Mouse (Mus musculus) midbrain, embryonic 11.5 days (tissue): ENCODE data around the gene Triml1. TPM values are rescaled to one million over a fixed set of nuclear protein-coding genes. Genes with fewer than 3 reads are reported as not detected.
A peak's percentile ranks its signal among the peaks of the same experiment; 100 is the strongest.

Experiments used
- ATAC-seq: fragments of 200-750 bp; cut with Nextera tagmentation; 2 replicates; pipeline ENCODE4 v1.8.0; 2017; ENCODE audit warnings: moderate TSS enrichment, moderate library complexity; ENCODE audit not compliant: low FRiP score
- DNase-seq: peaks from one replicate; pipeline ENCODE4 v3.0.0; 2015; ENCODE audit warnings: low spot score; ENCODE audit errors: missing footprints
- H3K27ac ChIP-seq: fragments of 300-500 bp; sonication (generic); 2 replicates; pipeline ENCODE4 v1.5.1; 2014; ENCODE audit warnings: low read depth, low read length
- H3K27me3 ChIP-seq: fragments of 300-500 bp; sonication (generic); 2 replicates; pipeline ENCODE4 v1.6.1; 2014; ENCODE audit warnings: mild to moderate bottlenecking, low read length, moderate library complexity, mixed read lengths; ENCODE audit not compliant: control insufficient read depth, insufficient read depth
- H3K36me3 ChIP-seq: fragments of 300-500 bp; sonication (generic); 2 replicates; pipeline ENCODE4 v1.6.1; 2014; ENCODE audit warnings: mild to moderate bottlenecking, low read length, moderate library complexity, mixed read lengths; ENCODE audit not compliant: control insufficient read depth, insufficient read depth
- H3K4me1 ChIP-seq: fragments of 300-500 bp; sonication (generic); 2 replicates; pipeline ENCODE4 v1.6.1; 2014; ENCODE audit warnings: low read length; ENCODE audit not compliant: control insufficient read depth, insufficient read depth
- H3K4me2 ChIP-seq: fragments of 300-500 bp; sonication (generic); 2 replicates; pipeline ENCODE4 v1.6.1; 2014; ENCODE audit warnings: mild to moderate bottlenecking, moderate library complexity
- H3K4me3 ChIP-seq: fragments of 300-500 bp; sonication (generic); 2 replicates; pipeline ENCODE4 v1.5.1; 2014; ENCODE audit warnings: low read depth, low read length
- H3K9ac ChIP-seq: fragments of 300-500 bp; sonication (generic); 2 replicates; pipeline ENCODE4 v1.6.1; 2014; ENCODE audit warnings: low read length
- H3K9me3 ChIP-seq: fragments of 300-500 bp; sonication (generic); 2 replicates; pipeline ENCODE4 v1.6.1; 2016; ENCODE audit warnings: low read length; ENCODE audit not compliant: control insufficient read depth
- WGBS: fragments of 180-500 bp; shearing (Covaris S2); extraction: QIAGEN DNeasy Blood & Tissue Kit; methylation state at CpG from one replicate; pipeline ENCODE4 v1.1.7; 2014; 5-methylcytosine and 5-hydroxymethylcytosine counted together
- polyA plus RNA-seq: library from polyadenylated mRNA; unstranded; fragments of >200 nt; fragmentation: Nextera tagmentation; extraction: Ambion mirVana; gene quantifications from 2 replicates; pipeline ENCODE4 v1.2.1, GENCODE M21; 2014

The Triml1 gene
- not detected in 2 replicates for polyA plus RNA-seq

DNA sequence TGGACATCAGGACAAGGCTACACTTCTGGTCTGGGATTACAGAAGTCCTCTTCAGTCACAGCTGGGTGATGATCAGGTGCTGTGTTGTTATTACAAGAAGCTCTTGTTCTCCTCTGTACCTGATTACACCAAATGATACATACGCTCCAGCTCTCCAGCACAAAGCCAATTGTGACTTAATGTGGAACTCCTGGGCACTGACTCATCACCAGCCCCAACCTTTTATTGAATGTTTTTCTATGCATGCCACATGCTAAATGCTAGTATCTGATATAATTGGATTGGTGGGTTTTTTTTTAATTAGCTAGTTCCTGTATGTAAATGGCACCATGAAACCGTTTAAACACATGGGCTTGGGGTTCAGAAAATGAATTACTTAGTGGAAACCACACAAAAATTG, at the start of gene Triml1:
Gene Triml1 (minus strand): TSS at position 101 of the 400 bp plus-strand sequence.
- no peak within 1 kb of the TSS for H3K9ac ChIP-seq
- ATAC-seq = no peak
- H3K27me3 ChIP-seq = no peaks in the 10 kb centered on the region
- H3K4me1 ChIP-seq = no peaks in the 10 kb centered on the region
- H3K4me3 ChIP-seq = no peak within 1 kb of the TSS
- 94% methylated on average over 2 of the region's 2 CpGs for WGBS
- DNase-seq = peak; percentile 35
- H3K4me2 ChIP-seq = no peak within 1 kb of the TSS
- H3K27ac ChIP-seq = no peak within 1 kb of the TSS
- H3K9me3 ChIP-seq = no peaks in the 10 kb centered on the region
- no peaks in the 10 kb centered on the region for H3K36me3 ChIP-seq

DNA sequence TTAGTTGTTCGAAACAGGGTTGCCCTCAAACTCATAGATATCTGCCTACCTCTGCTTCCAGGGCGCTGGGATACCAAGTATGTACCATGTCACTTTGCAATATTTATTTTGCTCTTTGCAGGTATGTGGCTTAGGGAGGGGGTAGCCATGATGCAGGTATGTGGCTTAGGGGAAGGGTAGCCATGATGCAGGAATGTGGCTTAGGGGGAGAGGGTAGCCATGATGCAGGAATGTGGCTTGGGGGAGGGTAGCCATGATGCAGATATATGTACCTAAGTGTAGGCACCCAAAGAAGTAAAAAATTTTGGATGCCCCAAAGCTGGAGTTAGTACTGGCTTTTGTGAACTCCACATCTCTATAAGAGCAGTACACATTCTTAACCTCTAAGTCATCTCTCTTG, 41.0 kb upstream of the Triml1 start:
- Histone ChIP-seq H3K9ac (no peak overlapping the region), H3K27ac (no peak overlapping the region), H3K4me2 (no peak overlapping the region), H3K9me3 (no peaks in the 10 kb centered on the region), H3K4me1 (no peaks in the 10 kb centered on the region), H3K4me3 (no peak overlapping the region), H3K36me3 (no peaks in the 10 kb centered on the region), H3K27me3 (no peaks in the 10 kb centered on the region)
- ATAC-seq = no peak
- WGBS = 88% methylated on average over 2 of the region's 2 CpGs
- no peak for DNase-seq

DNA sequence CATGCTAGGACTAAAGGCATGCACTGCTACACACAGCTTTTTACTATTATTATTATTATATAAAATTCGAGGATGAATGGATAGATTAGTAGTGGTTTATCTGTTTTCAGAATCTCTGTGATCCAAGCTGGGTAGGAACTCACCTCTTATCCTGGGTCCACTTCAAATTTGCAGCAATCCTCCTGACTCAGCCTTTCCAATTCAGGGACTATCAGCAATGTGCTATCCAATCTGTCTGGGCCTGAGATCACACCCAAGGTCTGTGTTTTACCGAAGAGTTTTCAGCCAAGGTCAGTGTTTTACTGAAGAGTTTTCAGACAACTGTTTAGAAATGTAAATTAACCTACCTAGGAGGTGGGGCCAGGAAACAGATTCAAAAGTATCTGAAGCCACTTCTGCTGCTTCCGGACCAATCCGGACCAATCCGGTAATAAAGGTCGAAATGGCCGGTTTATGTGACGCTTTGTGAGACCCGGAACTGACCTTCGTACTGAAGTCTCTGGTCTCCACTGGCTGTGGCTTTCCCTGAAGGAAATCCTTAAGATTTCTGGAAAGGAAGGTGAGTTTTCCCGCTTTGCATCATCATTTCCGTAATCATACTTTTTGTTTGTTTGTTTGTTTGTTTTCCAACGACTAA, 38.9 kb upstream of the Triml1 start, which contains the start of gene Triml2:
Gene Triml2 (plus strand): TSS at position 488 of the 637 bp plus-strand sequence.
- 92% methylated on average over 13 of the region's 13 CpGs for WGBS
- H3K9ac ChIP-seq = no peak within 1 kb of the TSS
- ATAC-seq = no peak
- no peaks in the 10 kb centered on the region for H3K9me3 ChIP-seq
- H3K4me1 ChIP-seq = no peaks in the 10 kb centered on the region
- no peaks in the 10 kb centered on the region for H3K36me3 ChIP-seq
- no peaks in the 10 kb centered on the region for H3K27me3 ChIP-seq
- no peak within 1 kb of the TSS for H3K4me3 ChIP-seq
- H3K4me2 ChIP-seq = no peak within 1 kb of the TSS
- no peak within 1 kb of the TSS for H3K27ac ChIP-seq
- DNase-seq = peak; percentile 66

DNA sequence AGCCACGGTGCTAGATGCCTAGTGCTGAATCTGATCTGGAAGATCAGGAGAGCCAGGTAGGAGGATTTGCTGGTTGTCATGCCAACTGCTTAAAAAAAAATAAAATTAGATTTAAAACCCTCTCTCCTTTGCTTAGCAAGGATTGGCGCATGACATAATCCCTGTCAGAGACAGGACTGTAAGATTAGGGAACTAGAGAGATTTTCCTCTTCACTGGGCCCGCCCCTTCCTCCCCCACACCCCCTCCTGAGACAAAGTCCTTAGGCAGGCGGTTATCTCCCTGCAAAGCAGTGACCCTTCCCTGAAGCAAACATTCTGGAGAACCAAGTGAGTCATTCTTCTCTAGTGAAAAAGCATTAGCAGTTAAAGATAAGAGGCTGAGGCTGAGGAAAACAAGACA, 37.9 kb upstream of the Triml1 start:
- Histone ChIP-seq H3K4me3 (no peak overlapping the region), H3K36me3 (no peaks in the 10 kb centered on the region), H3K9me3 (no peaks in the 10 kb centered on the region), H3K27ac (no peak overlapping the region), H3K4me2 (no peak overlapping the region), H3K27me3 (no peaks in the 10 kb centered on the region), H3K9ac (no peak overlapping the region), H3K4me1 (no peaks in the 10 kb centered on the region)
- DNase-seq = peak; percentile 77
- WGBS = 40% methylated on average over 4 of the region's 4 CpGs
- ATAC-seq = no peak

DNA sequence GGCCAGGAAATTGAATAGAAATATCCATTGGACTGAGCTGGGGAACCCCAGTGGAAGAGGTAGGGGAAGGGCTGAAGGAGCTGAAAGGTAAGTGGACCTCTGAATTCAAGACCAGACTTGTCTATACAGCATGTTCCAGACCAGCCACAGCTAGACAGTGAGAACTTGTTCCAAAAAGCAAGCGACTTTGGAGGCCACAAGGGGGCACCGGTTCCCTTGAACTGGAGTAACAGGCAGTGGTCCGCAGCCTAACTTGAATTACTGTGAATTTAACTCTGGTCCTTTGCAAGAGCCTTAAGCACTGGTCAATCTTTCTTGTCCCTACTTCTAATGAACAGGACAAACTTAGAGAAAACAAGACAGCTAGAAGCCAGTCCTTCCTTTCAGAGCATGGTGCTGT, 37.0 kb upstream of the Triml1 start:
- Histone ChIP-seq H3K9me3 (no peaks in the 10 kb centered on the region), H3K4me1 (no peaks in the 10 kb centered on the region), H3K36me3 (no peaks in the 10 kb centered on the region), H3K27ac (no peak overlapping the region), H3K27me3 (no peaks in the 10 kb centered on the region), H3K4me2 (no peak overlapping the region), H3K9ac (no peak overlapping the region), H3K4me3 (no peak overlapping the region)
- WGBS = 40% methylated on average over 3 of the region's 3 CpGs
- ATAC-seq (no peak), DNase-seq (peak; percentile 75)

DNA sequence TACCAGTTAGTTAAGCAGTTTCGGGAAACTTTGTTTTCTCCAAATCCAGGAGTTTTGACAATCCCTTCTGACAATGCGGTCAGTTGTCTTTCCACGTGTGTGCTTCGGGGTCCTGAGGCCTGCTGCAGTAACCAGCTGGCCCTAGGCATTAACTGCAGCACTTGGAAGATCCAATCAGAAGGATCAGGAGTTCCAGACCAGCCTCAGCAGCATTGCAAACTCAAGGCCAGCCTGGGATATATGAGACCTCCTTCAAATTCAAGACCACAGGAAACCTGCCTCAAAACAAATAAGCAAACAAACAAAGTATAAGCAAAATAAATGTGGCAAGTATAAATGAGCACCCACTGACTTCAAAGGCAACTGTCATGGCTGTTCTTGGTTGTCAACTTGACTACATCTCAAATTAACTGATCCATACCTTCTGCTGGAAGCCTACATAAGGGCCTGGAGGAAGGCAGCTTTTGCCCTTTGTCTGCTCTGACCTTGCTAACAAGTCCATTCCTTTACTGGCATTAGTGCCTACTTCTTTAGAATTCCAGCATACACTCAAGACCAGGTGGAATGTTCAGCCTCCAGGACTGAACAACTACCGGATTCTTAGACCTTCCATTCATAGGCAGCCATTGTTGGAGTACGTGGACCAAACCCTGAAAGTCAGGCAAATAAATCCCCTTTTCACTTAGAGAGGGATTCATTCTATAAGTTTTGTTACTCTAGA, 35.6 kb upstream of the Triml1 start:
- DNase-seq (peak; percentile 62), ATAC-seq (no peak)
- Histone ChIP-seq H3K27me3 (no peaks in the 10 kb centered on the region), H3K9me3 (no peaks in the 10 kb centered on the region), H3K4me2 (no peak overlapping the region), H3K4me1 (no peaks in the 10 kb centered on the region), H3K9ac (no peak overlapping the region), H3K27ac (no peak overlapping the region), H3K4me3 (no peak overlapping the region), H3K36me3 (no peaks in the 10 kb centered on the region)
- 91% methylated on average over 6 of the region's 6 CpGs for WGBS

DNA sequence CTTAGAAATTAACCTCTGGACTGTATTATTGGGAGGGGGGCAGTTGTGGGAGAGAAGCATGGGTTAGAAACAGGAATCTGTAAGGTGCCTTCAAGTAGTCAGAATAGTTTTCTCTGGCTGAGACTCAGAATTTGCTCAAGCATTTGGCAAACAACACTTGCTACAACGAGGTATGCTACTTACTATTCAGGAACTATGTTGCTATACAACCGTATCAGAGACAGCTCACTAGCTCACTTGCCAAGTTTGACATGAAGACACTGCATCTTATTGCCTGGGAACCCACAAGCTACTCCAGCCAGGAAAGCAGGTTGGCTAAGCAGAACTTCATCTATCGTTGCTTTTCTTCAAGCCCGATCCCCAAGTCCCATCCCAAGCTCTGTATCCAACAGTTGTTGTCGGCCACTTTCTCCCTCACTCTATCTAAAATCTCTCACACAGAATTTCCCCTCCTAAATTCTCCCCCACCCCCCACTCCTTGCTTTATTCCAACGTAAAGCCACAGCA, 28.0 kb upstream of the Triml1 start:
- Histone ChIP-seq H3K4me1 (no peaks in the 10 kb centered on the region), H3K9me3 (no peaks in the 10 kb centered on the region), H3K27ac (no peak overlapping the region), H3K4me3 (no peak overlapping the region), H3K36me3 (no peaks in the 10 kb centered on the region), H3K4me2 (no peak overlapping the region), H3K9ac (no peak overlapping the region), H3K27me3 (no peaks in the 10 kb centered on the region)
- WGBS = 89% methylated on average over 6 of the region's 6 CpGs
- ATAC-seq (no peak), DNase-seq (peak; percentile 73)

DNA sequence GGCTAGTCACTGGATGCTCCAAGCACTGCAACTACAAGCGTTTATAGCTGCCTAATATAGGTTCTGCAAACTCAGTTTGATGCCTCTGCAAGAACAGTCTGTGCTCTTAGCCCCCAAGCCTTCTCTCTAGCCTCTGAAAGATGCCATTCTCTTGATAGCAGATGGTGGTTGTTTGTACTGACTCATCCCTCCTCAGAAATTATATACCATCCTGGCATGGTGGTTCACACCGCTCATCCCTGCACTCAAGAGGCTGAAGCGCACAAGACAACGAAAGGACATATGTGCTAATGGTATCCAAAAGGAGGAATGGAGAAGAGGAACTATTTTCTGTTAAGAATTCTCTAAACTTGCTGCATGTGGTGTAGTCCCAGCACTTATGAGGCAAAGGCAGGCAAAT, 26.8 kb upstream of the Triml1 start:
- Histone ChIP-seq H3K36me3 (no peaks in the 10 kb centered on the region), H3K27me3 (no peaks in the 10 kb centered on the region), H3K27ac (no peak overlapping the region), H3K9ac (no peak overlapping the region), H3K4me1 (no peaks in the 10 kb centered on the region), H3K4me3 (no peak overlapping the region), H3K4me2 (no peak overlapping the region), H3K9me3 (no peaks in the 10 kb centered on the region)
- DNase-seq = peak; percentile 80
- WGBS = 94% methylated on average over 4 of the region's 4 CpGs
- no peak for ATAC-seq

DNA sequence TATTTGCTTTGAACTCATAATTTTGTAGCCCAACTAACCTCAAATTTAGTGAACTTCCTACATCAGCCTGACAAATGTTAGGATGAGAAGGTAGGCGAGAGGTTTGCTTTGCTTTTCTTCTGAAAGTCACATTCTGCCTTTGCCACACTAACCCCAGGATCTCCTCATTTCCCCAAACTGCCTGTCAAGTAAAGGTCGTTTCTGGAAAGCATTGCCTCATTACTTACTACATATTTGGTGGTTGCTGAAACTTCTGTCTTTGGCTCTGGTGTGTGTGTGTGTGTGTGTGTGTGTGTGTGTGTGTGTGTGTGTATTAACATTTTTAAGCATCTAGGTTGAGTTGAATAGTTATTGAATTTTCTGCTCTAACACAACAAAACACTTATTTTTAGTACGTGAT, 23.2 kb upstream of the Triml1 start:
- Histone ChIP-seq H3K27ac (no peak overlapping the region), H3K27me3 (no peaks in the 10 kb centered on the region), H3K36me3 (no peaks in the 10 kb centered on the region), H3K4me2 (no peak overlapping the region), H3K9me3 (no peaks in the 10 kb centered on the region), H3K4me3 (no peak overlapping the region), H3K4me1 (no peaks in the 10 kb centered on the region), H3K9ac (no peak overlapping the region)
- 87% methylated on average over 3 of the region's 3 CpGs for WGBS
- DNase-seq (no peak), ATAC-seq (no peak)
